Mouse (Mus musculus) CH12.LX (cell line): Measurements from ENCODE around the gene Mogat2.

ENCODE experiments used
- CTCF ChIP-seq, 2 experiments: IDR thresholded peaks in 1 of 2; conservative IDR thresholded peaks in 1 of 2; 2 replicates each; pipeline ENCODE4 v1.5.1; 2011 to 2012; ENCODE audit warnings: low read depth in 2 of 2, low read length in 2 of 2, improper control_type of control experiment in 1 of 2, inconsistent platforms in 1 of 2, mild to moderate bottlenecking in 1 of 2, moderate library complexity in 1 of 2
- ELF1 ChIP-seq: IDR thresholded peaks from 2 replicates; pipeline ENCODE4 v1.6.1; 2014; ENCODE audit warnings: low read depth, mild to moderate bottlenecking, inconsistent platforms, low read length, improper control_type of control experiment
- MXI1 ChIP-seq: IDR thresholded peaks from 2 replicates; pipeline ENCODE4 v1.6.1; 2011; ENCODE audit warnings: mild to moderate bottlenecking, low read depth, low read length, improper control_type of control experiment
- MYC ChIP-seq: IDR thresholded peaks from 2 replicates; pipeline ENCODE4 v1.6.1; 2011; ENCODE audit warnings: low read depth, mild to moderate bottlenecking, improper control_type of control experiment, low read length

- TF ChIP-seq MYC (no peak), CTCF (conservative IDR thresholded peaks at IDR 0.05 in 1 of 2, IDR thresholded peaks at IDR 0.05 in 1 of 2; ENCODE audit: low read depth in 2 of 2, low read length in 2 of 2) (peak in 1 of 2 experiments; percentile 43; a peak in 2 of 4 replicates), ELF1 (no peak), MXI1 (no peak)
Measured at GRCm38 (mm10) chr7:99232571-99232970, 5.8 kb downstream of the Mogat2 start.
